Mouse (Mus musculus) hindbrain, postnatal 0 days (tissue): ENCODE results near the gene Cd6. TPM values are rescaled to one million over a fixed set of nuclear protein-coding genes. Genes with fewer than 3 reads are reported as not detected.

Source experiments
- ATAC-seq: fragments of 200-750 bp; cut with Nextera tagmentation; 2 replicates; pipeline ENCODE4 v1.8.0; 2017; ENCODE audit warnings: mild to moderate bottlenecking, moderate TSS enrichment, moderate library complexity
- DNase-seq: peaks from one replicate; pipeline ENCODE4 v3.0.0-alpha.2; 2015; ENCODE audit warnings: low spot score
- H3K27ac ChIP-seq: fragments of 300-500 bp; sonication (generic); 2 replicates; pipeline ENCODE4 v1.5.1; 2014; ENCODE audit warnings: mild to moderate bottlenecking
- H3K27me3 ChIP-seq: fragments of 300-500 bp; sonication (generic); 2 replicates; pipeline ENCODE4 v1.6.1; 2014; ENCODE audit warnings: low read length, mixed read lengths; ENCODE audit not compliant: insufficient read depth
- H3K36me3 ChIP-seq: fragments of 300-500 bp; sonication (generic); 2 replicates; pipeline ENCODE4 v1.6.1; 2014; ENCODE audit warnings: low read length, mixed read lengths; ENCODE audit not compliant: insufficient read depth
- H3K4me1 ChIP-seq: fragments of 300-500 bp; sonication (generic); 2 replicates; pipeline ENCODE4 v1.6.1; 2014; ENCODE audit warnings: antibody characterized with exemption, low read length, mixed read lengths; ENCODE audit not compliant: insufficient read depth
- H3K4me2 ChIP-seq: fragments of 300-500 bp; sonication (generic); 2 replicates; pipeline ENCODE4 v1.6.1; 2014; ENCODE audit warnings: low read depth, mild to moderate bottlenecking, low read length, moderate library complexity, mixed read lengths
- H3K4me3 ChIP-seq: fragments of 300-500 bp; sonication (generic); 2 replicates; pipeline ENCODE4 v1.5.1; 2014; ENCODE audit warnings: low read length
- H3K9ac ChIP-seq: fragments of 300-500 bp; sonication (generic); replicated peaks from 2 replicates; pipeline ENCODE4 v1.6.1; 2014; ENCODE audit warnings: mild to moderate bottlenecking, low read length, moderate library complexity, mixed read lengths
- H3K9me3 ChIP-seq: fragments of 300-500 bp; sonication (generic); 2 replicates; pipeline ENCODE4 v1.6.1; 2016; ENCODE audit warnings: low read length, mixed read lengths
- CTCF ChIP-seq: IDR thresholded peaks from 2 replicates; pipeline ENCODE4 v1.5.1; 2016; ENCODE audit warnings: antibody characterized with exemption, control low read depth, low read depth
- WGBS: fragments of 180-500 bp; shearing (Covaris S2); extraction: QIAGEN DNeasy Blood & Tissue Kit; methylation state at CpG from one replicate; pipeline ENCODE4 v1.1.7; 2014; 5-methylcytosine and 5-hydroxymethylcytosine counted together
- polyA plus RNA-seq: library from polyadenylated mRNA; unstranded; fragments of >200 nt; fragmentation: Nextera tagmentation; extraction: Ambion mirVana; gene quantifications from 2 replicates; pipeline ENCODE4 v1.2.1, GENCODE M21; 2015
- total RNA-seq: library from RNA; depleted of rRNA; stranded (reverse); fragments of >200 nt; gene quantifications from 2 replicates; pipeline ENCODE4 v1.2.3, GENCODE M21; 2014

Cd6 gene
- total and polyA plus RNA-seq, 2 experiments from 2014 or later: not detected

- Histone ChIP-seq H3K36me3 (no peaks in the 10 kb centered on the region), H3K27me3 (no peaks in the 10 kb centered on the region), H3K9me3 (no peaks in the 10 kb centered on the region), H3K27ac (no peak overlapping the region), H3K9ac (no peak overlapping the region), H3K4me1 (peaks cover 9% of the 10 kb centered on the region; the same call in 1 of the 2 replicates), H3K4me2 (no peak overlapping the region), H3K4me3 (no peak overlapping the region)
- no peak for DNase-seq
- TF ChIP-seq CTCF: no peak
- no peak for ATAC-seq
- WGBS: 91% methylated on average over 6 of the region's 6 CpGs
Measured at GRCm38 (mm10) chr19:10811471-10811870, 18.4 kb downstream of the Cd6 start.

GRCm38 (mm10) chr19:10810176-10810492, 19.7 kb downstream of the Cd6 start:
- Histone ChIP-seq H3K4me3 (no peak overlapping the region), H3K4me2 (no peak overlapping the region), H3K27ac (peak overlapping the region; percentile 56), H3K9me3 (no peaks in the 10 kb centered on the region), H3K9ac (no peak overlapping the region), H3K4me1 (peaks cover 9% of the 10 kb centered on the region; the same call in 1 of the 2 replicates), H3K27me3 (no peaks in the 10 kb centered on the region), H3K36me3 (no peaks in the 10 kb centered on the region)
- DNase-seq (no peak), ATAC-seq (peak; percentile 11; the same call in 1 of the 2 replicates)
- TF ChIP-seq CTCF: no peak
- 49% methylated on average over 4 of the region's 4 CpGs for WGBS

- no peak overlapping the region for H3K4me3 ChIP-seq
- H3K9me3 ChIP-seq: no peaks in the 10 kb centered on the region
- peak; percentile 77 for DNase-seq
- 57% methylated on average over 11 of the region's 11 CpGs for WGBS
- peaks cover 9% of the 10 kb centered on the region; the same call in 1 of the 2 replicates for H3K4me1 ChIP-seq
- H3K27ac ChIP-seq: peak overlapping the region; percentile 56
- H3K27me3 ChIP-seq: no peaks in the 10 kb centered on the region
- H3K36me3 ChIP-seq: no peaks in the 10 kb centered on the region
- ATAC-seq: peak; percentile 57; the same call in 1 of the 2 replicates
- no peak for TF ChIP-seq CTCF
- no peak overlapping the region for H3K9ac ChIP-seq
- H3K4me2 ChIP-seq: no peak overlapping the region
Measured at GRCm38 (mm10) chr19:10809428-10810175, 20.3 kb downstream of the Cd6 start.

GRCm38 (mm10) chr19:10808524-10809233, 21.2 kb downstream of the Cd6 start:
- Histone ChIP-seq H3K9me3 (no peaks in the 10 kb centered on the region), H3K36me3 (no peaks in the 10 kb centered on the region), H3K4me1 (peaks cover 9% of the 10 kb centered on the region; the same call in 1 of the 2 replicates), H3K4me2 (no peak overlapping the region), H3K27me3 (no peaks in the 10 kb centered on the region), H3K27ac (peak overlapping the region; percentile 45; the same call in 1 of the 2 replicates), H3K9ac (no peak overlapping the region), H3K4me3 (no peak overlapping the region)
- TF ChIP-seq CTCF: no peak
- 75% methylated on average over 12 of the region's 12 CpGs for WGBS
- no peak for ATAC-seq
- DNase-seq: no peak

- Histone ChIP-seq H3K9ac (no peak overlapping the region), H3K9me3 (no peaks in the 10 kb centered on the region), H3K4me2 (no peak overlapping the region), H3K27me3 (no peaks in the 10 kb centered on the region), H3K4me3 (no peak overlapping the region), H3K36me3 (no peaks in the 10 kb centered on the region), H3K27ac (no peak overlapping the region; the same call in 1 of the 2 replicates), H3K4me1 (peaks cover 9% of the 10 kb centered on the region; the same call in 1 of the 2 replicates)
- 65% methylated on average over 11 of the region's 11 CpGs for WGBS
- peak; percentile 49 for DNase-seq
- no peak for ATAC-seq
- TF ChIP-seq CTCF: no peak
Measured at GRCm38 (mm10) chr19:10805661-10806285, 24.1 kb downstream of the Cd6 start.

GRCm38 (mm10) chr19:10804850-10805660, 24.8 kb downstream of the Cd6 start:
- H3K4me3 ChIP-seq: no peak overlapping the region
- no peak overlapping the region for H3K9ac ChIP-seq
- ATAC-seq (no peak), DNase-seq (no peak)
- no peak overlapping the region; the same call in 1 of the 2 replicates for H3K27ac ChIP-seq
- H3K27me3 ChIP-seq: no peaks in the 10 kb centered on the region
- no peaks in the 10 kb centered on the region for H3K36me3 ChIP-seq
- 69% methylated on average over 2 of the region's 2 CpGs for WGBS
- H3K4me1 ChIP-seq: peaks cover 6% of the 10 kb centered on the region; the same call in 1 of the 2 replicates
- no peak overlapping the region for H3K4me2 ChIP-seq
- no peaks in the 10 kb centered on the region for H3K9me3 ChIP-seq
- no peak for TF ChIP-seq CTCF
